Mouse (Mus musculus): ENCODE results near the gene Ptpre.
"Not testable (repeated sequence)": the region's sequence is repeated elsewhere in the genome, so short reads cannot be mapped to it uniquely, and the experiment has no call there.

Ptpre gene

DNA sequence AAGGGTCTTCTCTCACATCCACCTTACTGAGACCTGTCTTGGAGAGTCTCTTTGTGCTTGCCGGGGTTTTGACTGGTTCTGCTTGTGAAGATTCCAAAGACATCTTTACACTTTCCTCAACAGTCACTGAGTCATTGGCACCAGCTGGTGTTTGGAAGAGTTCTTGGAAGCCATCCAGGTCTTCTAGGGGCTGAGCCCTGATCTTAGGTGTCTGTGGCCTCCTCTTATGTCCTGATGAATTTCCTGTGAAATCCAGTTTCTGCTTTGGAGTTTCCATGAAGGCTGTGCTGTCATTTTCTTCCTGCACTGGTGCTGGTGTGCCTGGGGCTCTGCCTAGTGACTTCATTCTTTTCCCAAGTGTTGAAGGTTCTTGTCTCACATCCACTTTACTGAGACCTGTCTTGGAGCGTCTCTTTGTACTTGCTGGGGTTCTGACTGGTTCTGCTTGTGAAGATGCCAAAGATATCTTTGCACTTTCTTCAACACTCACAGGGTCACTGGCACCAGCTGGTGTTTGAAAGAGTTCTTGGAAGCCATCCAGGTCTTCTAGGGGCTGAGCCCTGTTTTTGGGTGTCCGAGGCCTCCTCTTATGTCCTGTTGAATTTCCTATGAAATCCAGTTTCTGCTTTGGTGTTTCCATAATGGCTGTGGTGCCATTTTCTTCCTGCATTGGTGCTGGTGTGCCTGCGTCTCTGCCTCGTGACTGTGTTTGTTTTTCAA is 159.9 kb downstream of the Ptpre start:
- not testable (repeated sequence) for DNase-seq

- no peak for DNase-seq
Observed at GRCm38 (mm10) chr7:135698362-135698761, 161.1 kb downstream of the Ptpre start.

DNA sequence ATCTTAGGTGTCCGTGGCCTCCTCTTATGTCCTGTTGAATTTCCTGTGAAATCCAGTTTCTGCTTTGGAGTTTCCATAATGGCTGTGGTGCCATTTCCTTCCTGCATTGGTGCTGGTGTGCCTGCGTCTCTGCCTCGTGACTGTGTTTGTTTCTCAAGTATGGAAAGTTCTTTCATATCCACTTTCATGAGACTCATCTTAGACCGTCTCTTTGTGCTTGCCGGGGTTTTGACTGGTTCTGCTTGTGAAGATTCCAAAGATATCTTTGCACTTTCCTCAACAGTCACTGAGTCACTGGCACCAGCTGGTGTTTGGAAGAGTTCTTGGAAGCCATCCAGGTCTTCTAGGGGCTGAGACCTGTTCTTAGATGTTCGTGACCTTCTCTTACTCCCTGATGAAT is 162.1 kb downstream of the Ptpre start:
- DNase-seq = not testable (repeated sequence)

GRCm38 (mm10) chr7:135703600-135704148 is 166.4 kb downstream of the Ptpre start:
- no peak for DNase-seq

DNA sequence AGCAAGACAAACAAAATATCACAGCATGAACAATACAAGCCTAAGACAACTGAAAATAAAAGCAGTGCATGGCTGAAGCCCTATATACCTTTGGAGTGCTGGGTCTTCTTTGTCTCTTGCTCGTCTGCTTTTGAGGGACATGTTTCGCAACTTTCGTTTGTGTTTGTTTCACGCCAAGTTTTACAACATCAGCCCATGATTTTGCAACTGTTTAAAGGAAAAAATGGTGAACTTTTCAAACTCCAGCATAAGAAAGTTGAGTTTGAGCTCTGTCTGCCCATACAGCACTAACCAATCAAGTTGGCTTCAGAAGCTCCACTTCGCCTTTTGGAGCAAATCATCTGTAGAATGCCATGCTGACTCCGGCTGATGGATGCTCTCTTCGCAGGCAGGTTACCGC is 167.0 kb downstream of the Ptpre start:
- no peak for DNase-seq

GRCm38 (mm10) chr7:135705083-135705482 is 167.8 kb downstream of the Ptpre start:
- no peak for DNase-seq

GRCm38 (mm10) chr7:135705753-135706152 is 168.5 kb downstream of the Ptpre start:
- no peak for DNase-seq

- no peak for DNase-seq
Observed at GRCm38 (mm10) chr7:135710702-135711101, 173.4 kb downstream of the Ptpre start.

GRCm38 (mm10) chr7:135712534-135712933 is 175.3 kb downstream of the Ptpre start:
- no peak for DNase-seq

GRCm38 (mm10) chr7:135713326-135713725 is 176.0 kb downstream of the Ptpre start:
- DNase-seq = no peak

DNA sequence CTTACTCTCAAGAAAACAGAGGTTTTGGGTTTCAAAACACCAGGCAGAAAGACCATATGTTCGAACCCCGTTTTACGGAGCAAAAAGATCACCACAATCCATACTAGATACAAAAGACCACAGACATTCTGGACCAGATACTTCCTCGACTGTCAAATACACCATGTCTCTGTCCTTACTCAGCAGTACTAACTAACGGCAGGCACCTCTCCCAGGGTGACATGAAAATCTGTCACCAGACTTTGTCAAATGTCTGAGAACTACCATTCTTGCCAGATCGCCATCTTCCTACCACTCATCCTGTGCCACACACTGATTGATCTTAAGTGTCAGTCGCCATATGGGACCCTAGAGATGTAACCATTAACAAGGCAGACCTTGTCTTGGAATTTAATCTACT is 177.9 kb downstream of the Ptpre start:
- peak; percentile 26 for DNase-seq

- DNase-seq = peak; percentile 48
Observed at GRCm38 (mm10) chr7:135715642-135716444, 178.6 kb downstream of the Ptpre start, which contains the start of gene Mki67. TSS of gene Mki67 (minus strand) at chr7:135716361.

- peak; percentile 97 for DNase-seq
Observed at GRCm38 (mm10) chr7:135716445-135716877, 179.2 kb downstream of the Ptpre start.

- no peak for DNase-seq
Observed at GRCm38 (mm10) chr7:135716968-135717557, 179.8 kb downstream of the Ptpre start.

DNA sequence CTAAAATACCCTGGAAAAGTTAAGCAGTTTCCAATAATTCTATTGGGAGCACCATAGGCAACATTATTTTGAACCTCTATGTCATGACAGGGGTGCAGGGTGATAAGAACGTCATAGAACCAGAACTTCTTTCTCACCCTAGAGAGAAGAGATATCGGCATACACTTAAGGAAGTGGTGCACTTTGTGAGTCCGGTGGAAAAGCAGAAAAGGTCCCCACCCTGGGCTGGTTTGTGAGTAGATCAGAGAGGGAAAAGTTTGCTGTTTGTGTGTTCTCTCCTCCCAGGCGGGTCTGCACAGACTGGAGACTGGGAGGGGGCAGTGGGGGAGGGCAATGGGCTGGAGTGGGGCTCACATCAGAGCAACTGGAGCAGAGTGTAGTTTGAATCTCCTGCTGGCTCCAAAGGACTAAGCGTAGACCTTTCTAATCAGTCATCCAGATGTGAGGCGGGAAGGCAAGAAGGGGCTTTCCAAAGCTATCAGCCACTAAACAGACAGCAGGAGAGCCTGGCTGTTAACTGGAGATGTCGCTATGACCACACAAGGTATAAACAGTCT is 184.2 kb downstream of the Ptpre start:
- DNase-seq = no peak

DNA sequence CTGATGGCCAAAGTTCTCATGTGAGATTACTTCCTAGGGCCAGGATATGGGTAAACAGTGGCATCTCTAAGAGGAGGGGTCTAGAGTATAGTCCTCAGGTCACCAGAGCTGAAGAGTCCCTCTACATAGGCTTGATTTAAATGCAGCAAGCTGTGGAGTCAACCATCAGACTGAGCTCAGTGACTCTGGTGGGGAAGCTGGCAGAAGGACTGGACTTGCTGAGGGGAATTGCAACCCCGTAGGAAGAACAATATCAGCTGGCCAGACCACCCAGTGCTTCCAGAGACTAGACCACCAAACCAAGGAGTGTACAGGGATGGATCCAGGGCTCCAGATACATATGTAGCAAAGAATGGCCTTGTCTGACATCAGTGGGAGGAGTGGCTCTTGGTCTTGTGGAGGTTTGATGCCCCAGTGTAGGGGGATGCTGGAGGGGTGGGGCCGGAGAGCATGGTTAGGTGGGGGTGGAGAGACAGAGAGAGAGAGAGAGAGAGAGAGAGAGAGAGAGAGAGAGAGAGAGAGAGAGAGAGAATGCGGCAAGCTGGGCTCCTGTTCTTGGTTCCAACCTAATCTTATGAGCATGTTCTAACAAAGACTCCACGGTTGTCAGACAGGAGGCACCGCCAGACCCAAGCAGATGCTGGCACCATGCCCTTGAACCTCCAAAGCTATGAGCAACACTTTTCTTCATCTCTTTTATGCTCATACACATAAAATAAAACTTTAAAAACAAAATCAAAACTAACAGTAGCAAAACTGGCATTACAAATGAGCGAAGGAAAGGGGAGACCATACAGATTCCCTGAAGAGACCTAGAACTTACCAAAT is 184.9 kb downstream of the Ptpre start:
- no peak for DNase-seq

GRCm38 (mm10) chr7:135723672-135724341 is 186.5 kb downstream of the Ptpre start:
- DNase-seq = no peak

- DNase-seq = no peak
Observed at GRCm38 (mm10) chr7:135726707-135727106, 189.4 kb downstream of the Ptpre start.

DNA sequence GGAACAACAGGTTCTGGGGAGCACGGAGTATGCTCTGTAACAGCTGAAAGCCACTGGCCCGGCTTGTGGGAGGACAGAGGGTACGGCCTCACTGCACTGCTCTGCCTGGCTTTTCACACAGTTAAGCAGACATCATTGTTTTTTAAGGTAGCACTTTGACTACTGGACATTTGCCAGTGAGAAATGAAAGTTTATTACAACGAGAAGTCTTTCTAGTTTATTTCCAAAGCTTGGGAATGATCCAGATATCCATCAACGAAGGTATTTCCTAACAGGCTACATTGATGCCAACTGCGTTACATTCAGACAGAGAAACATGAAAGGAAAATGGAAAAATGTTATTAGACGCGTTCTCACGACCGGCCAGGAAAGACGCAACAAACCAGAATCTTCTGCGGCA is 190.8 kb downstream of the Ptpre start:
- DNase-seq = no peak

DNA sequence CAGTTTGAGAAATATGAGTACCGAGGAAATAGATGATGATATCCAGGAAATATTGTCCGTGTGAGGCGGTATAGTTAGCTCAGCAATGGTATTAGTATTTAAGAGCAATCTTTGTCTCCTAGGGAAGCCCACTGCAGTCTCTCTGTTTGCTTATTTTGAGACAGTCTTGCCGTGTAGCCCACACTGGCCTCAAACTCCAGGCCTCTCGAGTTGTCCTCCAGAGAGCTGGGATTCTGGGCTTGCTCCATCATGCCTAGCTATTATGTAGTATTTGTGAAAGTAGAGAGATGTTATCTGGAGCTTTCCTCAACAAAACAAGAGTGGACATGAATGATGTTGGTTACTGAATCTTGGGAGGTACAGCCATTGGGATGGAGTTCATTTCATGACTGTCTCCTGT is 197.1 kb downstream of the Ptpre start:
- DNase-seq = no peak

DNA sequence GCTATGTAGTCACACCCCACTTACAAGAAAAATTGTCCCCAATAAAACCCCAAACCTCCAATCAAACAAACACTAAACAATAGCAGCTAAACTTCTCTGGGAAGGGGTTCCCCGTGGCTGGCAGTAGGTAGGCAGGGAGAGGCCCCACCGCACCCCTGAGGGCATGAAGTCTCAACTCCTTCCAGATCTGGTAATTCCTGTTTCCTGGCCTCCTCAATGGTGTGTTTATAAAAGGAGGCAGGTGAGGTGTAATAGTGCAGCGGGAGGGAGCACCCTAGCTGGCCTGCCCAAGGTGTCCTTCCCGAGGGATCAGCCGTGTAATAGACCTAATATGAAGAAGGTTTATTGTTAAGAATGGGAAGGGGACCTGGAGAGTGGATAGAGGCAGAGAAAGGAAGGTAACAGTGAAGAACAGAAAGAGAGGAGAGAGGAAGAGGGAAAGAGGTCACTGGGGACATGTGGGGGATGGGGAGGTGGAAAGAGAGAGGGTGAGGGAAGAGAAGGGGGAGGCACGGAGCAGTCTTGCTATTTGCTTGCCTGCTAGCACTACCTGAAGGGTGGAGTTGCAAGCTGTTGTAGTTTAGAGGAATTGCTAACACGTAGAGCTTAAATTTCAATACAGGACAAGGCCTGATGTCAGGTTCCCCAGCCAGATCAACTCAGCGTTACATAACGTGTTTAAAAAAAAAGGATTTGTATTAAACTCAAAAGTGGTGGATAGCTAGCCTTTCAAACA is 197.8 kb downstream of the Ptpre start:
- no peak for DNase-seq

All from retina, postnatal 1 day (tissue).